Mouse (Mus musculus) forebrain, embryonic 16.5 days (tissue): ENCODE measurements at regions not wholly inside any gene's neighbourhood (a gene's known extent, or its start where the extent isn't known, plus 50 kb on each side); places are given as distances from the start of the nearest gene placed in this dataset.

Experiments
- ATAC-seq: fragments of 200-750 bp; cut with Nextera tagmentation; 2 replicates; pipeline ENCODE4 v1.8.0; 2017; ENCODE audit warnings: mild to moderate bottlenecking, moderate library complexity
- H3K27ac ChIP-seq: fragments of 300-500 bp; sonication (generic); 2 replicates; pipeline ENCODE4 v1.5.1; 2014; ENCODE audit warnings: low read length, control low read depth
- H3K27me3 ChIP-seq: fragments of 300-500 bp; sonication (generic); replicated peaks from 2 replicates; pipeline ENCODE4 v1.6.1; 2014; ENCODE audit warnings: low read length; ENCODE audit not compliant: control insufficient read depth, insufficient read depth
- H3K36me3 ChIP-seq: fragments of 300-500 bp; sonication (generic); 2 replicates; pipeline ENCODE4 v1.6.1; 2014; ENCODE audit not compliant: control insufficient read depth, insufficient read depth
- H3K4me1 ChIP-seq: fragments of 300-500 bp; sonication (generic); replicated peaks from 2 replicates; pipeline ENCODE4 v1.6.1; 2014; ENCODE audit warnings: low read length; ENCODE audit not compliant: control insufficient read depth, insufficient read depth
- H3K4me2 ChIP-seq: fragments of 300-500 bp; sonication (generic); 2 replicates; pipeline ENCODE4 v1.6.1; 2014; ENCODE audit warnings: mild to moderate bottlenecking, low read length, control low read depth
- H3K4me3 ChIP-seq: fragments of 300-500 bp; sonication (generic); replicated peaks from 2 replicates; pipeline ENCODE4 v1.5.1; 2014; ENCODE audit warnings: mild to moderate bottlenecking, low read length, control low read depth
- H3K9ac ChIP-seq: fragments of 300-500 bp; sonication (generic); replicated peaks from 2 replicates; pipeline ENCODE4 v1.6.1; 2014; ENCODE audit warnings: low read depth, low read length, control low read depth
- H3K9me3 ChIP-seq: fragments of 300-500 bp; sonication (generic); 2 replicates; pipeline ENCODE4 v1.6.1; 2016; ENCODE audit warnings: low read length; ENCODE audit not compliant: control insufficient read depth
- WGBS: fragments of 180-500 bp; shearing (Covaris S2); extraction: QIAGEN DNeasy Blood & Tissue Kit; methylation state at CpG from one replicate; pipeline ENCODE4 v1.1.7; 2014; 5-methylcytosine and 5-hydroxymethylcytosine counted together

- H3K27ac ChIP-seq, result no peak overlapping the region
- no peak overlapping the region for H3K4me3 ChIP-seq
- H3K9me3 ChIP-seq, result no peaks in the 10 kb centered on the region
- H3K4me2 ChIP-seq, result no peak overlapping the region
- H3K36me3 ChIP-seq, result no peaks in the 10 kb centered on the region
- no peaks in the 10 kb centered on the region for H3K4me1 ChIP-seq
- WGBS, result 23% methylated on average over 7 of the region's 7 CpGs
- peak; percentile 71; the same call in 1 of the 2 replicates for ATAC-seq
- no peaks in the 10 kb centered on the region for H3K27me3 ChIP-seq
- no peak overlapping the region for H3K9ac ChIP-seq
These were observed 150.7 kb downstream of the Ptger3 start for GRCm38 (mm10) chr3:157717313-157717921.

DNA sequence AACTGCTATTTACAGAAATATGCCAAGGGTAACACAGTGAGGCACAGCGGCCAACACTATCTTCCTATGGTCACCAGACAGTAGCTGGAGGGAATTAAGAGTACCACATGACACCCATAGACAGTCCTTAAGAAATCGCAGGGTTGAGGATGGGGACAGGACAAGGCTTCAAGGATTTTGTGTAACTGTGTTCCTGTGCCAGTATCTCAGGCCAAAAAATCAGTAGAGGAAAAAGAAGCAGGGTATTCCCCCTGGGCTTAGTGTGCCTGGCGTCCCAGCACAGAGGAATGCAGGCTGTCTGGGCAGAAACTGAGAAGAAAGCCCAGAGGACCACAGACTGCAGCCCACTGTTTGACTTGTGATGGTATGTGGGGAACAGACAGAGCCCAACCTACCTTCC, 147.3 kb downstream of the Ptger3 start:
- H3K4me3 ChIP-seq, result no peak overlapping the region
- H3K36me3 ChIP-seq, result no peaks in the 10 kb centered on the region
- no peak overlapping the region for H3K27ac ChIP-seq
- WGBS, result 90% methylated on average over 3 of the region's 3 CpGs
- H3K9ac ChIP-seq, result no peak overlapping the region
- H3K9me3 ChIP-seq, result no peaks in the 10 kb centered on the region
- H3K4me1 ChIP-seq, result no peaks in the 10 kb centered on the region
- no peak overlapping the region for H3K4me2 ChIP-seq
- H3K27me3 ChIP-seq, result no peaks in the 10 kb centered on the region
- no peak for ATAC-seq

- H3K4me3 ChIP-seq, result no peak overlapping the region
- no peak overlapping the region for H3K27ac ChIP-seq
- H3K36me3 ChIP-seq, result no peaks in the 10 kb centered on the region
- no peak for ATAC-seq
- no peaks in the 10 kb centered on the region for H3K4me1 ChIP-seq
- no peaks in the 10 kb centered on the region for H3K9me3 ChIP-seq
- H3K9ac ChIP-seq, result no peak overlapping the region
- H3K4me2 ChIP-seq, result no peak overlapping the region
- no peaks in the 10 kb centered on the region for H3K27me3 ChIP-seq
- 88% methylated on average over 1 of the region's 1 CpGs for WGBS
These were observed 144.2 kb downstream of the Ptger3 start for GRCm38 (mm10) chr3:157710790-157711381.

DNA sequence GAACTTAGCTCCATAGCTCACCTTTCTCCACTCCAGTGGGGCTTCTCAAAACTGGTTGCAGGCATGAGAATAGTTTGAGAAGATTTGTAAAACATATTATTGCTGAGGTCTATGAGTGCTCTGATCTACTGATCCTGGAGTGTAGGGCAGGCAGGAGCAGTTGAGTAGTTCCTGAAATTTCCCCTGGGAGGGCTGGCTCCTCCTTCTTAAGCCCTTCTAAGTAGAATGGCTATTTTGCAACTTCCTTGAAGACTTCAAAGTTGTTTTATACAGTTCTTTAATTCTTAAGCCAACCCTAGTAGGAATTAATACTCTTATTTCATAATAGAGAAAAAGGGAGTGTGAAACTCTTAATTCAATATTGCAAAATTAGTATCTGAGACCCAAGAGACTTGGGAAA, 133.3 kb downstream of the Ptger3 start:
- H3K4me1 ChIP-seq, result no peaks in the 10 kb centered on the region
- H3K27ac ChIP-seq, result no peak overlapping the region
- no peak overlapping the region for H3K4me2 ChIP-seq
- H3K27me3 ChIP-seq, result no peaks in the 10 kb centered on the region
- no peak overlapping the region for H3K9ac ChIP-seq
- H3K36me3 ChIP-seq, result no peaks in the 10 kb centered on the region
- H3K4me3 ChIP-seq, result no peak overlapping the region
- ATAC-seq, result no peak
- no peaks in the 10 kb centered on the region for H3K9me3 ChIP-seq

DNA sequence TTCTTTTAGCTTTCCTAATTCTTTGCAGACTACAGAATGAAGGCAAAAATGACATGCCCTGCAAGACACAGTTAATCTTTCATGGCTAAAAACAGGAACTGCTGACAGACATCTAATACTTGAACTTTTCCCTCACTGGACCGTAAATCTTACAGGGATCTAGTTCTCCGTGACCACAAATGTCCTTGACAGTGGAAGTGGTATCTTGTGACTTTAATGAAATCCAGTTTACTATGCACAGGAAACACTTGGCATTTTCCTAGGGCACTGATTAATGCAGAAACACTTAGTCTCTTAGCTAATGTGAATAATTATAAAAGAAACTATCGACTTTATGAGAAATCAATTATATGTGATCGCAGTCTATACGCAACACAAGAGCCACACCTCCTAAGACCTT, 131.8 kb downstream of the Ptger3 start:
- H3K4me2 ChIP-seq, result no peak overlapping the region
- WGBS, result 94% methylated on average over 5 of the region's 5 CpGs
- H3K4me1 ChIP-seq, result no peaks in the 10 kb centered on the region
- H3K36me3 ChIP-seq, result no peaks in the 10 kb centered on the region
- no peak overlapping the region for H3K9ac ChIP-seq
- H3K9me3 ChIP-seq, result no peaks in the 10 kb centered on the region
- H3K4me3 ChIP-seq, result no peak overlapping the region
- no peak for ATAC-seq
- H3K27me3 ChIP-seq, result no peaks in the 10 kb centered on the region
- H3K27ac ChIP-seq, result no peak overlapping the region

- WGBS, result 83% methylated on average over 19 of the region's 19 CpGs
- Histone ChIP-seq H3K9me3 (no peaks in the 10 kb centered on the region), H3K27ac (no peak overlapping the region), H3K4me1 (no peaks in the 10 kb centered on the region), H3K4me3 (no peak overlapping the region), H3K27me3 (no peaks in the 10 kb centered on the region), H3K9ac (no peak overlapping the region), H3K4me2 (no peak overlapping the region), H3K36me3 (no peaks in the 10 kb centered on the region)
- no peak for ATAC-seq
These were observed 128.7 kb downstream of the Ptger3 start for GRCm38 (mm10) chr3:157695128-157696075.
